Mouse (Mus musculus) testis, adult 2 months (tissue): ENCODE data around the gene Fat2.

ENCODE experiments used
- CTCF ChIP-seq: fragments of 200-500 bp; IDR thresholded peaks from 2 replicates; pipeline ENCODE4 v1.5.1; 2012; ENCODE audit warnings: low read depth, mild to moderate bottlenecking, inconsistent platforms, low read length, moderate library complexity; ENCODE audit not compliant: control insufficient read depth, insufficient read depth, insufficient replicate concordance
- POLR2A ChIP-seq: fragments of 200-500 bp; IDR thresholded peaks from 2 replicates; pipeline ENCODE4 v1.6.1; 2012; ENCODE audit warnings: low read depth, mild to moderate bottlenecking, inconsistent platforms, low read length, moderate library complexity; ENCODE audit not compliant: control insufficient read depth

GRCm38 (mm10) chr11:55214978-55215377, 121.4 kb downstream of the Fat2 start:
- TF ChIP-seq POLR2A, result no peak
- no peak for TF ChIP-seq CTCF
